Mouse (Mus musculus): Measurements from ENCODE around the gene Thap8. TPM values are rescaled to one million over a fixed set of nuclear protein-coding genes. Genes with fewer than 3 reads are reported as not detected.
"Not testable (repeated sequence)": the region's sequence is repeated elsewhere in the genome, so short reads cannot be mapped to it uniquely, and the experiment has no call there.

The Thap8 gene
- total RNA-seq (2021) = under 1 TPM in 1 of 2 experiments, not detected in 1; 0.33 TPM
- long read RNA-seq = 0 reads

DNA sequence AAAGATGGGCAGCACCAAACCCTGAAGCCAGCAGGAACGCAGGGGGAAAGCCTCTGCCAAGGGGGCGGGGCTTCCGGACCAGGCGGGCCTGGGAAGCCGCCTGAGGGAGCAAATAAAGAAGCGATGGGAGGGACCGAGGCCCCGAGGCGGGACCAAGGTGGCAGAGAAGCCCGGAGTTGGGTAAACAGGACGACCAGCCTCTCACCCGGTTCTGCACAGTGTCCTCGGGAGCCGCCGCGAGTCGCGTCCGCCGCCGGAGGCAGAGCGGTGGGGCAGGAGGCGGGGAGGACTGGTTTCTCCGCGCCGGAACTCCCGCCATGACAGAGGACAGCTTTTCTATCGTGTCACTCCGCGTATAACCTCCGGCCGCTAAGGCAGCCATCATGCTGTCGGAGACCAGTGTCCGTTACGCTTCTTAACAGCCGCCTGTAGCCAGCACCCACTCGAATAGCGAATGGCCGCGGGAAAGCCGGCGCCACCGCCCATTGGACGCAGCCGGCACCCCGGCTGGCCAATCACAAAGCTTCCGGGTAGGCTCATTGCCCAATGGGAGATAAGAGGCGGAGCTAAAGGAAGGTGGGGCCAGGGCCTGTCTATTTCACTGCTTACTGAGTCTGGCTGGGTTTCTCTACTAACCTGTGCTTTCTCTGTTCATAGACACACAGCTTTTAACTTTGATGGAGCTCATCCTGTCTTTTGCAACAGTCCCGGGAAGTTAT lies at the start of gene Thap8, which contains the start of gene Wdr62:
Thap8 (plus strand) TSS at position 144 of the 719 bp plus-strand sequence.
Wdr62 (minus strand) TSS at position 469 of the 719 bp plus-strand sequence.
- peak; percentile 78 to 94 for DNase-seq (ENCODE audit: low spot score in 2 of 2)

DNA sequence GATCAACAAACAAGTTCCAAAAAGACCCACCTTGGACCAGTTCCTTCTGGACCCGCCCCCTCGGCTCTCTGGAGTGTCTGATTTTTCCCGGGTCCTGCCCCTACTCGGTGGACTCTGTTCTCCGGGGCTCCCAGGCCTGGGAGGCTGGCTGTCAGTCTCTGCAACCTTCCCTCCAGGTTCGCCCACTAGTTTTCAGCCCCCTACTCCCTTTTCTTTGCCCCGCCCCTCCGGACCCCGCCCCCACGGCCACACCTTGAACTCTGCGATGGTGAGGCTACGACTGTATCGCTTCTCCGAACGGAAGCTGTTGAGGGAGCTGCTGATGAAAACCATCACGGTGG lies 48.6 kb upstream of the Thap8 start:
- no peak for DNase-seq (ENCODE audit: low spot score in 2 of 2)

DNA sequence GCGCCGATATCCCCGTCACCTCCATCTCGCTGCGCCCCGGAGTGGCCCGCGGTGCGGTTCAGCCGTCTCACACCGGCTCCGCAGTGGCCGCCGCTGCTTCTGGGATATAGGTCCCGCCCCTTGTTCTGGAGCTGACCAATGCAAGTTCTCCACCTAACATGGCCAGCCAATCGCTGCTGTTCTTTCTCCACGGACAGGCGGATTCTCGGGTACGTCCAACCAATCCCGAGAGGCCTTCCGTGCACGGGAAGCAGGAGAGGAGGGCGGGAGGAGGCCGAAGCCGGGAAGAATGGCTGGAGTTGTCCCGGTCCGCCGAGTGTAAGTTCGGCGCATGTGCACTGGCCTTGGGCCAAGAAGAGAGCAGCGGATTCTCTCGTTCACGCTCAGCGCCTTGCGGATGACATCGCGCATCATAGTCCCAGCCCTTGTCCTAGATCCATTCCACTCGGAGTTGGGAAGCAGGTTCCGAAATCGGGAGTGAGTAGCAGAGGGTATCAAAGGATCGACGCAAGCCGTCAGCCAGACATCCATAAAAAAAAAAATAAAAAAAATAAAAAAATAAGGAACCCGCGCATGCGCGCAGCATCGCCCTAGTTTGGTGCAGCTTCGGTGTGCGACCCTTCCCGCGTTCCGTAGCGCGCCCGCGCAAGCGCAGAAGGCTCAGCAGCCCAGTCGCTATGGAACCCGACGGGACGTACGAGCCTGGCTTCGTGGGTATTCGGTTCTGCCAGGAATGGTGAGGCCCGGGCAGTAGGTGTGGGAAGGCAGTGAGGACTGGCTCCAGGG lies 48.0 kb upstream of the Thap8 start, which contains the start of the genes Polr2i and Tbcb:
Polr2i (plus strand) TSS at position 280 of the 786 bp plus-strand sequence.
Tbcb (minus strand) TSS at position 604 of the 786 bp plus-strand sequence.
- DNase-seq (ENCODE audit: low spot score in 2 of 2) = peak; percentile 98 to 99

DNA sequence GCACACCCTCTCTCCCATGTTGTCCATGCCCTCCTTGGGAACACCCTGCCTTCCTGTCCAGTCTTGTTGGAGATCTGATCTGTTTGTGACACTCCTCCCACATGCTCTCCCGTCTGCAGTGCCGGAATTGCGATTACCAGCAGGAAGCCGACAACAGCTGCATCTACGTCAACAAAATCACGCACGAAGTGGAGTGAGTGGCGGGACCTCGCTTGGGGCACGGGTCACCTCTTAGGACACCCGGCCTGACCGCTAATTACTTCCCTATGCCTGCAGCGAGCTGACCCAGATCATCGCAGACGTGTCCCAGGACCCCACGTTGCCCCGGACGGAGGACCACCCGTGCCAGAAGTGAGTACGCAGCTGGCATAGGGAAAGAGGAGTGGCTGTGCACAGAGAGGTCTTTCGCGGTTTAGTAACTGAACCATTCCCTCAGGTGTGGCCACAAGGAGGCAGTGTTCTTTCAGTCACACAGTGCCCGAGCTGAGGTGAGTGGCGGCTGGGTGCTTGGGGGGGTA lies 47.2 kb upstream of the Thap8 start:
- peak in 1 of 2 experiments; percentile 34 for DNase-seq (ENCODE audit: low spot score in 2 of 2)

DNA sequence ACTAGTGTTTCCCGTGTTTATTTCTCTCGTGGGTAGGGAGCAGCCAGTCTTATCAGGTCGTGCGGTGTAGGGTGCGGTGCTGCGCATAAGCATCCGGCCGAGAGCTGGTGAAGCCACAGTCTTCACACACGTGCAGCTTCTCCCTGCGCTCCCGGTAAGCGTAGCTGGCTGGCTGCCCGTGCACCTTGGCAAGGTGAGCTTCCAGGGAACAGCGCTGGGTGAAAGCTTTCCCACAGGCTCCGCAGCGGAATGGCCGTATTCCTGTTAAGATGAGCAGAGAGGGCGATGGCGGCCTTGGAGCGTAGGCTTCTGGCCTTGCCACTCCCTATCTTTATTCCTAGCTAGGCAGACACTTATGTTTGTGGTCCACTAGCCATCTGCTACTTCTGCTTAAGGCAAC lies 46.5 kb upstream of the Thap8 start:
- DNase-seq (ENCODE audit: low spot score in 2 of 2) = no peak

DNA sequence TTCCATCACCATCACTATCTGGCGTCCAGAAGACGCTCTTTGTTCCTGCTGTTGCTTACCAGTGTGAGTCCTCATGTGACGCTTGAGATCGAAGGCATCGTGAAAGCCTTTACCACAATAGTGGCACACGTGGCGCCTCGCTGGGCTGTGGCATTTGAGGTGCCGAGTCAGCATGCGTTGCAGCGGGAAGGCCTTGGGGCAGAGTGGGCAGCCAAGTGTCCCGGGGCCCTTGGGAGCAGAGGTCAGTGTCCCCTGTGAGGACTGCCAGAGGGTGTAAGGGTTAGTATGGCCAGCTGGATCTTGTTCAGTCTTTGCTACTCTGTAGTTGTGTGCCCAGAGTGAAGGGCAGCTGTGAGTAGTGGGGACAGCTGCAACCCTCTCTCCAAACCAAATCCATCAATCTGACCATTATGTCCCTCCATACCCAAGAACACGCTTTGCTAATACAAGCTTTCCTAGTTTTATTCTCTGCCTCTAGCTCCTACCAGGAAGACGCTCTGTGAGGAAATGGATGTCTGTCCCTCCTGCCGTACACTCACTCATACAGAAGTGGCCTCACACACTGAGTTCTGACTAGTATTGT lies 45.5 kb upstream of the Thap8 start:
- no peak for DNase-seq (ENCODE audit: low spot score in 2 of 2)

DNA sequence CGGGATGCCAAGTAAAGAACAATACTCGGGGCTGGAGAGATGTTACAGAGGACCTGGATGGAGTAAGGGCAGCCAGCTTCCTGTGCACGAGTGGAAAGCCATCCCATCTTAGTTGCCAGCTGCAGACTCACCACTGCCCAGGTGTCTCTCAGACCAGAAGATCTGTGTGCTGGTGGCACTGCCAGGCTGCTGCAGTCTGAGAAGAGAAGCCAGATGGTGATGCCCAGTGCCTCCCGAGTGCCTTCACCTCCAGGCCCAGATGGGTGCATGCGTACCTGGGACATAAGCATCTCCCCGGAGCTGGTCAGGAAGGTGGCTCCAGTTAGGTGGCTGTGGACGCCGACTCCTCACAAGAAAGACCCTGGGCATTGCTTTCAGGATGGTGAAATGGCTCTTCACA lies 44.8 kb upstream of the Thap8 start:
- DNase-seq (ENCODE audit: low spot score in 2 of 2) = no peak

DNA sequence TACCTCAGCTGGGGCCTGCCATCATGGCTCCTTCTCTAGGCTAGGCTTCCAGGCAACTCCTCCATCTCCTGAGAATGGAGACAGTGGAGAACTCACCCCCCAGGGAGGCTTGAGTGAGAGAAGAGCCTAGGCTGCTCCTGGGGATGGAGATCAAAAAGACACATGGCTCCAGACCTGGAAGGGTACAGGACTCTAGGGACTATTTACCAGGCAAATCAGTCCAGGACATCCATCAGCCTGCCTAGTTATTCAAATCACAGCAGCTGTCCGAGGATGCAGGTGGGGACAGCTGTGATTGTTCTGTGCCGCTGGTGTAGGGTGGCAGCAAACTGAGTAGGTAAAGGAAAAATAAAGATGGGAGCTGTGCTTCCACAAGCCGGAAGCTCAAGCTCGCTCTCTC lies 44.3 kb upstream of the Thap8 start, which contains the start of gene Ovol3:
Ovol3 (minus strand) TSS at position 101 of the 400 bp plus-strand sequence.
- DNase-seq (ENCODE audit: low spot score in 2 of 2) = no peak

DNA sequence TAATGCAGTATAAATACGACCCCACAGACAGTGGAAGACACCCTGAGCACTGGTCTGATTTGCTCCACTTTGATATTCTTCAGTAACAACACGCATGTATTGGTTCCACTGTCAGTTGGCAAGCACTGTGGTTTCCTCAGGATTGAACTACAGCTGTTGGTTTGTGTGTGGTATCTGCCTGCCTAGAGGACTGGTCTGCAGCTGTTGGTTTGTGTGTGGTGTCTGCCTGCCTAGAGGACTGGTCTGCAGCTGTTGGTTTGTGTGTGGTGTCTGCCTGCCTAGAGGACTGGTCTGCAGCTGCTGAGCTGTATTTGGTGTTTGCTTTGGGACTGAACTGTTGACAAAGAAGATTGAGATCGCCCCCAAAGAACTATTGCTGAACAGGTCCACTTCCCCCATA lies 42.5 kb upstream of the Thap8 start:
- DNase-seq (ENCODE audit: low spot score in 2 of 2) = not testable (repeated sequence)

DNA sequence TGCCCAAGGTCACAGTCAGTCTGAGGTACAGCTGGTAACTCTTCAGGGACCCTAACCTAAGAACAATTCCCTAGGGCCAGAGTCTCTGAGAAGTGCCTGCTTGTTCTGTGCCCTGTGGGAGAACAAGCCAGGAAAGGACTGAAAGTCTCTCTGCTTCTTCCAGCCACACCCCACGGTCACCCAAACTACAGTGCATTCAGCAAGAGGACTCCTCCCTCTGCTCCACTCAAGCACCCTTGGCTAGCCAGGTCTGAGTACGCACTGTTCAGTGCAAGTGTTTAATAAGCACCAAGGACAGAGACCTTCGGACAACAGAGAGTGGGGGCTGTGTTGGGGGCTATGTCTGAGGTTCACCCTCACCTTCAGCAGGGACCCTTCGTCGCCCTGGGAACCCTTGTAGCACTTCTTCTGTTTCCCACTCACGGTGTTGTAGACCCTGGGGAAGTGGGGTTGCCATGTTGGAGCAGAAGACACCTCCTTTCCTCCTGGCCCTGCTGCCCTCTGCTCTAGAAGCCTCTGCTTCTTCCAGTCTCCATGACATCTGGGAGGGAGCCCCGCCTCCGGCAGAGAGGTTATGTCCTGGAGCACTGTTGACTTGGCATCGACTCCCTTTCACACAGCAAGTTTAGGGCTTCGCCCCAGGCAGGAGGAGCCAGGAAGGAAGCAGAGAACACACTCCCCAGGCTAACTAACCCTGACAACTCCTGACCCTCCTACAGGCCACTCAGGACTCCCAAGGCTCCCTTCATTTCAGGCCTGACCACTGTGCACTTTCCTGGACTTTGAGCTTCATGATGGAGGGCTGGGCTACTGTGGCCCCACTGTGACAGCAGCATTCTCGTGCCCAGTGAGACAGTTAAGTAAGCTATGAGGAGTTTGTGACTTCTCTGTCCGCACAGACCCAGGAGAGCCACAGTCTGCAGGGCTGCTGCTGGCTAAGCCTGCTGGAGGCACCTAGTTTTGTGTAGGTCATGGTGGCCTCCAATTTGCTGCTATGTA lies 27.6 kb upstream of the Thap8 start:
- DNase-seq (ENCODE audit: low spot score in 2 of 2) = no peak

DNA sequence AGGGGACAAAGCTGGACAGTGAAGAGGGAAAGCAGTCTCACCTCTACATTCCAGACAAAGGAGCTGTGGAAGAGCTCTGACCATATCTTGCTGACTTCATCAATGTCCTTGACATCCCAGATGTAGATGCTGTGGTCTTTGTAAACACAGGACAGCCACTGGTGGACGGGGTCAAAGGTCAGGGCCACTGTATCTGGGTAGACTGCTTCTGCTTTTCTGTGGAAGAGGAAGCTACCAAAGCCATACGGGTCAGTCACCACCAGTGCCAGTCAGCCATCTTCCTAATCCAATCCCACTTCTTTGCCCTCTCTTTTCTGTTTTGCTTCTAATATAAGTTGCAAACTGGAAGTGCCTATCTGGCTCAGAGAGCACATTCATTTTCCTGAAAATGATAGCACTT lies 14.9 kb upstream of the Thap8 start:
- DNase-seq (ENCODE audit: low spot score in 2 of 2) = no peak

DNA sequence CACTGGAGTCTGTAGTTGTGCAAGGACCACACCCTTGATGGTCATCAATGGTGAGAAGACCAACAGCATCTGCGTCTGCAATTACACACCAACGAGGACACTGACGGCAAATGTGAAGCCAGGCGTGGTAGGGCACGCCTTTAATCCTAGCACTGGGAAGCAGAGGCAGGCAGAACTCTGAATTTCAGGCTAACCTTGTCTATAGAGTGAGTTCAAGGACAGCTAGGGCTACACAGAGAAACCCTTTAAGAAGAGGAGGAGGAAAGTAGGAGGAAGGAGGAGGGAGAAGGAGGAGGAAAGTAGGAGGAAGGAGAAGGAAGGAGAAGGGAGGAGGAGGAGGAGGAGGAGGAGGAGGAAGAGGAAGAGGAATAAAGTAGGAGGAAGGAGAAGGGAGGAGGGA lies 14.4 kb upstream of the Thap8 start:
- DNase-seq (ENCODE audit: low spot score in 2 of 2) = no peak

DNA sequence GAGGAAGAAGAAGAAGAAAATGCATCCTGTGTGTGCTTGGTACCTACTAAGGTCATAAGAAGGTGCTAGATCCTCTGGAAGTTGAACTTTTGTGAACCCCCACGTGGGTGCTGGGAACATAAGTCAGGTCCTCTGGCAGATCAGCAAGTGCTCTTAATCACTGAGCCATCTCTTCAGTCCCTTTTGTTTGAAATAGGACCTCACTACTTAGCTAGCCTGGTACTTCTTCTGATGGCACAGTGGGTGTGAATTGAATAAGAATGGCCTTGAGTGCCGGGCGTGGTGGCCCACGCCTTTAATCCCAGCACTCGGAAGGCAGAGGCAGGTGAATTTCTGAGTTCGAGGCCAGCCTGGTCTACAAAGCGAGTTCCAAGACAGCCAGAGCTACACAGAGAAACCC lies 14.0 kb upstream of the Thap8 start:
- DNase-seq (ENCODE audit: low spot score in 2 of 2) = no peak

DNA sequence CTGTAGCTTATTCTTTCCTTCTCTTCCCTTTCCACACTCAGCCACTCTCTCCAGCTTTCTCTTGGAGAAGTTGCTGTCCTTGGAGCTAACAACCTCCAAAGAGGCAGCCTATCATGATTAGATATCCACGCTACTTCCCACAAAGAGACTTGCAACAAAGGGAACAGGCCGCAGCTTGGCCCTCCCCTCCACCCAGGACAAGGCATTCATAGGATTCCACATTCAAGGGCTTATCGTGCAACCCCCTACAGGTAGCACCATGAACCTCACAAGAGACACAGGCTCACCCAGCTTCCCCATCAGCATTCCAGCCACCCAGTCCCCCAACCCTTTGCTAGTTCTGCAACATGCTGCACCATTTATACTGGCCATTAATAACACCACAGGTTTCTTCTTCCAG lies 13.1 kb upstream of the Thap8 start:
- no peak for DNase-seq (ENCODE audit: low spot score in 2 of 2)

DNA sequence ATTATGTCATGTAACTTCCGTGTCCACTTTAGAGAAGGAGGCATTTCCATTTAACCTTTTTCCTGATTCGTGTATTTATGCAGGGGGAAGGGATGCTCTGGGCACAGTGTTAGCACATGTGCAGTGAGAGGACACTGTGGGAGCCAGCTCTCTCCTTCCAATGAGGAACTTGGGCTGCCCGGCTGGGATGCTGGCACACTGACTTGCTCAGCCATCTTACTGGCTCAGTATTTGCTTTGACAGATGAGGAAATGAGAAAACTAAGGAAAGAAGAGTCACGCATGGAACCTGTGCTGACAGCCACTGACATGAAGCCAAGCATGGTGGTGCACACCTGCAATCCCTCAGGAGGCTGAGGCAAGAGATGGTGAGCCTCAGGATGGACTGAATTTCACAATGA lies 10.3 kb upstream of the Thap8 start:
- no peak for DNase-seq (ENCODE audit: low spot score in 2 of 2)

DNA sequence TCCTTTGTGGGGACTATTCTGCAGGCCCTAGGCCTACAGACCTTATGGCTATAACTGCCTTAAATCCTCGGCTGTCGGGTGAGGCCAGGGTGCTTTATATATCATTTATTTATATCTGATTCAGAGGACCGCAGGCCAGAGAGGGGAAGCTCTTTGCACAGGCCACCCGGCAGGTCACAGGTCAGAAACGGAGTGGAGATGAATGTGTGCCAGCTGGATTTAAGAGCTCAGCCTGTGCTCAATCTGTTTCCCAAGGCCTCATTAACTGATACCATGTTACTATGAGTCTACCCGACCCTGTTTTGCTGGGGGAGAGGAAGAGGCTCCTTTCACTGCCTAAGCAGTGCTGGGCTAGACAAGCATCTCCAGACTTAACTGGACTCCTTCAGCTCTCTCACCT lies 5.5 kb upstream of the Thap8 start:
- DNase-seq (ENCODE audit: low spot score in 2 of 2) = no peak

DNA sequence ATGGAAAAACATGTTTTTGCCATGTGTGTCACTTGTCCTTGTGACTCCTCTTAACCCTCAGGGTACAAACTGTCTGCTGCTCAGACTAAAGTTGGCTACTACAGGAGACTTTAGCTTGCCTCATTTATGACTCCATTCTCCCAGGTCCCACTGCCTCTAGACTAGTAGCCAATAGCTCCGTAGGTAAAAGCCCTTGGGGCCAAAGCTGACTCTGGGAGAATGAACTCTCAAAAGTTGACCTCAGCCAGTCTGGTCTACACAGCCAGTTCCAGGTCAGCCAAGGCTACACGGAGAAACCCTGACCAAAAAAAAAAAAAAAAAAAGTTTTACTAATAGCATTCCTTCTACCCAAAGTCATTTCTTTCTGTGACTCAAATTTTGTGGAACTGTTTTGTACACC lies 983 bp upstream of the Thap8 start:
- no peak for DNase-seq (ENCODE audit: low spot score in 2 of 2)

DNA sequence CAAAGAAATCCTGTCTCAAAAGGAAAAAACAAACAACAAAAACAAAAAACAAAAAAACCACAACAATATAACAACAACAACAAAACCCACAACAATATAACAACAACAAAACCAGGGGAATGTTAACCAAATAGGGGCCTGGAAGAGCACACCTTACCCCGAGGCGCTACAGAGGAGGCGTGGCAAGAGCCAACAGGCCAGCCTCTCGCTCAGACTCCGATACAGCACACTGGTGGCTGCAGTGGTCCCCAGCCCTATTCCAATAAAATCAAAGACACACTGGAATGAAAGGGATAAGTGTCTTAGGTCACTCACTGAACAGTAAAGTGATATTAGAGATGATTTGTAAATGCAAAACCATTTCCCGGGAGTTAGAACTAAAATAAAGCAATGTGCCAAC lies 358 bp upstream of the Thap8 start:
- DNase-seq (ENCODE audit: low spot score in 2 of 2) = no peak

DNA sequence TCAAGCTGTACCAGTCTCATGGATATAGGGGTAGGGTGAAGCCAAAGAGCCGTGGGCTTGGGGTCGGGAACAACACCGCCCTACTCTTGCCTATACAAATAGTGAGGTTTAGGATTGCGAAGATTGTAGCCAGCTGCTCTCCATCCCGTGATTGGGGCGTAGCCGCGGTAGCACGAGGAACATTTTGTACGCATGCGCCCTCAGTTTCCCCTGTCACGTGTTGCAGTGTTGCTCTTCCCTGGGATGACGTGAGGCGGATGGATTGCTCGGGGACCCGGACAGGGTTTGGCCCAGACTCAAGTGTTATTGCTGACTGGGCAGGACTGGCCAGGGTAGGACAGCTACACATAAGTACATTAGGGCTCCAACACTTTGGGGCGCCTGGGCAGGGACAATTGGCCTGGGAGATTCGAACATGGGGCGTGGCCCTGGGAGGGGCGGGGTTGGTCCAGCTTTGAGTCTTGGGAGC lies 810 bp downstream of the Thap8 start:
- peak; percentile 81 to 90 for DNase-seq (ENCODE audit: low spot score in 2 of 2)

DNA sequence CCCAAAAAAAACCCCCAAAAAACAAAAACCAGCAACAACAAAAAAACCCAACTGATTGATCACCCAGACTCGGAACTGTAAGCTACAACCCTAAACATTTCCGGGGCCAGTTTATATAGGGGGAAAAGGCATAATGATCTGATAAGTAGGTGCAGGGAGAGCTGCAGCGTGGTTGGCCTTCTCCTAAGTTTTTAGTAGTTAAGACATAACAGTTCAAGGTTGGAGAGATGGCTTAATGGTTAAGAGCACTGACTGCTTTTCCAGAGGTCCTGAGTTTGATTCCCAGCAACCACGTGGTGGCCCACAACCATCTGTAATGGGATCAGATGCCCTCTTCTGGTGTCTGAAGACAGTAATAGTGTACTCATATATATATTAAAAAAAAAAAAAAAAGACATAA lies 1.6 kb downstream of the Thap8 start:
- DNase-seq (ENCODE audit: low spot score in 2 of 2) = no peak

Data from layer of hippocampus, adult 18-20 months (tissue).